Mouse (Mus musculus) gastrocnemius, postnatal 25 days (tissue): ENCODE results near the gene Nlrc5. TPM values are rescaled to one million over a fixed set of nuclear protein-coding genes. Genes with fewer than 3 reads are reported as not detected.

Experiments
- DNase-seq: peaks from one replicate; pipeline ENCODE4 v3.0.0; 2022
- microRNA-seq, 2 experiments: library from miRNA; unstranded; fragments of <30 nt; microRNA quantifications; one replicate each; pipeline ENCODE4 v1.2.0; 2021; ENCODE audit warnings: borderline replicate concordance in 2 of 2
- total RNA-seq, 2 experiments: library from RNA; stranded (reverse); gene quantifications; 1 replicate in 1 of 2; 2 replicates in 1 of 2; pipeline ENCODE4 v1.2.3; 2021

The Nlrc5 gene
- total RNA-seq, 2 experiments from 2014 or later: 0.20 to 1.3 TPM

DNA sequence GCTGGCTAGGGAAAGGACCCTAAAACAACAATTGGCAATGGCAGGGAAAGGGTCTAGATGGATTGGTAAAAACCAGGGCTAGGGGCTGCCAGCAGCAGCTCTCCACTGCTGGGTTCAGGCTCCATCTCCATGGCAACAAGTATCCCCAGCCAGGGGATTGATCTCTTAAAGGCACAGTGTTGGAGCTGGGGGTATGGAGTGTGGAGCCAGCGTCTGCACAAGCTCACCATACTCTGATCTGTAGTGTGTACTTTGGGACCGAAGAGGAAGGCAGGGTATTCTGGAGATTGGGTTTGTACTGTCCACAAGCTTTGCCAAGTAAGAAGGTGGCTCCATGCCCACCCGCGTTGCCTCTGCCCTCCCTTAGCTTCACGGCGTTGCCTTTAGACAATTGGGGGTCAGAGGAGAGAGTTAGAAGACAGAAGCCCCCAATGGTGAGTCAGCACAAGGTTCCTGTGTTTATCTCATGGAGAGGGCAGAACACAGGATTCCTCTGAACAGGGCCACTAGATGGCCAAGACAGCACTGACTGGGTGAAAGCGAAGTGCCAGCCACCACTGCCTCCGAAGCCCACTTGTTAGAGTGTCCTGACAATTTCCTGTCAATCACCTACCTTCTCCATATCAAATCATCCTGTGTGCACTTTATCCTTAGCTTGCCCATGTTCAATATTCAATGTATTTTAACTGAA, 133.1 kb downstream of the Nlrc5 start:
- DNase-seq: no peak

GRCm38 (mm10) chr8:94568098-94568497, 133.9 kb downstream of the Nlrc5 start:
- no peak for DNase-seq

- no peak for DNase-seq
These were observed 135.3 kb downstream of the Nlrc5 start for GRCm38 (mm10) chr8:94569419-94569818.

DNA sequence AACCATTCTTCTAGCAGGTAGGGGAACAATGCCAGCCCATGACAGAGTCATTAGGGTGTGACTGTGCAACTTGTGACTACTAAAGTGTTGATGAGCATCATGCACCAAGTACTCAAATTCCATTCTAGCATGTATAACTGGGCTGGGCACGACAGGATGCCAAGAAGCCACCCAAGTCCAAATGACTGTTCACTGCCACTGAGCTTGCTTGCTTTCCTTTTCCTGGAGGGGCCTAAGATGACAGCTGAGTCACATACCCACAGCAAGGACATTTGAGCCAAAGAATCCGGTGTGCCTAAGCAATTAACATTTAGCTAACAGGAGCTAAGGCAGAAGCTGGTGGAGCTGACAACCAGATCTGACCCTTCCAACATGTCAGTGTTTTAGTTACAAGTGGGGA, 137.7 kb downstream of the Nlrc5 start:
- DNase-seq: no peak

DNA sequence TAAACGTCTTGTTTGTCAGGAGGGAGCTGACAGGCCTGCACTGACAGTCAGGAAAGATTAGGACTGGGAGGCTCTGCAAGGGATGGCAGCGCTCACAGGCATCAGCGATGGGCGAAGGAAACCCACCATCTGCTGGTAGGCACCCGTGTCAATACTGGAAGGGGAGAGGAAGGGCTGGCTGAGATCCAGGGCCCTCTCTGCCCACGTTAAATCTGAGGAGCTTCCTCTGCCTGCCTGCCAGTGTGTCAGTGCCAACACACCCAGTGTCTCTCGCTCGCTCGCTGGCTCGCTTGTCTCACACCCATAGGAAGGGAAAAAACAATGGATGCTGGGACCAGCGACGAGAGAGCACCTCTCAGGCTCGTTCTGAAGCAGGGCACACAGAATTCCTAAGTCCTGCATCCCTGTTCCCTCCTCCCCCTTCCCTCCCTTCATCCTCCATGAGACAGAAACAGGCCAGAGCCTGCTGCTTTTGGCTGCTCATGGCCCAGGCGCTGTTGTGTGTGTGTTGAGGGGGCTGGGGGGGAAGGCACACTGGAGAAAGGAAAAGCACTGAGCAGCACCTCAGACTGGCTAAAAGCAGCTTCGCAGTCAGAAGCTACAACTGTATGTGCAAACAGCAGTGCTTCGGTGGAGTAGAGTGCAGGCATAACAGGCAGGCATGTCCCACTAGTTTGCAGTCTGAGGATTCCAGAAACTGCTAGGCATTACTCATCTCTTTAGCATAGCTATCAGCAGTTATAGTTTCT, 140.2 kb downstream of the Nlrc5 start:
- DNase-seq: no peak

GRCm38 (mm10) chr8:94575148-94575547, 141.0 kb downstream of the Nlrc5 start:
- no peak for DNase-seq

Small RNA genes within 50 kb of the gene (microRNA-seq; reads per million reads assigned to microRNA genes)
- gene Mir7072: 0 reads per million in 2 experiments

Other genes with a start within 250 kb of the Nlrc5 start
- gene Nup93, start 219.8 kb upstream of the Nlrc5 start, total RNA-seq: 10 to 100 TPM in 1 of 2 experiments, 1 to 10 TPM in 1; 9.8 to 10.1 TPM
- not detected for gene Slc12a3, start 105.2 kb upstream of the Nlrc5 start, total RNA-seq
- gene Herpud1, start 47.9 kb upstream of the Nlrc5 start, total RNA-seq: 10 to 100 TPM; 78.0 to 80.1 TPM
- 1 to 10 TPM; 5.1 to 9.8 TPM for gene Cpne2, start 98.6 kb downstream of the Nlrc5 start, total RNA-seq
- gene Rspry1, start 167.6 kb downstream of the Nlrc5 start, total RNA-seq: 1 to 10 TPM; 7.9 to 8.3 TPM
- 10 to 100 TPM; 16.7 to 18.7 TPM for gene Fam192a, start 167.6 kb downstream of the Nlrc5 start, total RNA-seq
- 10 to 100 TPM; 53.1 to 59.0 TPM for gene Arl2bp, start 232.2 kb downstream of the Nlrc5 start, total RNA-seq